Mouse (Mus musculus): ENCODE measurements around the gene Zfp609. TPM values are rescaled to one million over a fixed set of nuclear protein-coding genes. Genes with fewer than 3 reads are reported as not detected.
A peak's percentile ranks its signal among the peaks of the same experiment; 100 is the strongest.
"Not testable (repeated sequence)": the region's sequence is repeated elsewhere in the genome, so short reads cannot be mapped to it uniquely, and the experiment has no call there.

The Zfp609 gene
- polyA plus RNA-seq, 1 experiment from 2014 or later: 7.8 TPM

DNA sequence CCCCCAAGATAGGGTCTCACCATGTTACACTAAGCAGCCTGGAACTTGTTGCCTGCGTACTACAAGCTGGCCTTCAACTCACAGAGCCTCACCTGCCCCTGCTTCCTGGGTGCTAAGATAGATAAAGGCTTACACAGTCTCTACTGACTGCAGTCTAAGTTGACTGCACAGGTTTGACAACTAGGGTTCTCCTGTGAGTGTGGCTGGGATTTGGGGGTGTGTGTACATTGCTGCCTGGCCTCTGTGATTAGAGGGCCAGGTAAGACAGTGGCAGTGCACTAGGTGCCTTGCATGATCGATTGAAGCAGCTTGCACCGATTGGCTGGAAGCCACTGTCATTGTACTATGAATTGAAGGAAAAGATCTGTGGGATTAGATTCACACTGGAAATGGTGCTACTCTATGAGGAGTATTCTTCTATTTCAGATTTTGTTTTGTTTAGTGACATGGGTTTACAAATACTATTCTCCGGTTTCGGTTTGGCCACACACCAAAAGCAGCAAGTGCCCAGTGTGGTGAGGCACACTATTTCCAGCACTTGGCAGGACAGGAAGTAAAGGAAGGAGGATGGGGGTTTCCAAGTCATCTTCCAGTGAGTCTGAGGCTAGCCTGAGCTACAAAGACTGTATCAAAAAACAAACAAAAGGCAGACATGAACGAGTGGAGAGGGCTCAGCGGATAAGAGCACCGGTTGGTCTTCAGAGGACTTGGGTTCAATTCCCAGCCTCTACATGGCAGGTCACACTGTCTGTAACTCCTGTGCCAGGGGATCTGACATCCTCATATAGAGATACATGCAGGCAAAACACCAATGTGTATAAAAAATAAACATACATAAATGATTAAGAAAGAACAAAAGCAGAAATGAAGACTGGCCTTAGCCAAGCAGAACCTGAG is 151.7 kb downstream of the Zfp609 start:
- 57% methylated on average over 8 of the region's 8 CpGs for WGBS (ENCODE audit: missing documents)
- Histone ChIP-seq H3K79me2 (ENCODE audit: inconsistent target) (peaks cover 30% of the 10 kb centered on the region; the same call in 1 of the 2 replicates), H3K36me3 (ENCODE audit: inconsistent target) (no peaks in the 10 kb centered on the region), H3K27ac (no peak overlapping the region), H3K4me3 (ENCODE audit: inconsistent target) (peak overlapping the region; percentile 40)

- Histone ChIP-seq H3K36me3 (ENCODE audit: inconsistent target) (no peaks in the 10 kb centered on the region), H3K4me3 (ENCODE audit: inconsistent target) (no peak overlapping the region), H3K27ac (no peak overlapping the region), H3K79me2 (ENCODE audit: inconsistent target) (peaks cover 12% of the 10 kb centered on the region; the same call in 1 of the 2 replicates)
- WGBS (ENCODE audit: missing documents): 91% methylated on average over 11 of the region's 11 CpGs
Observed at GRCm38 (mm10) chr9:65672996-65673395, 154.4 kb downstream of the Zfp609 start.

DNA sequence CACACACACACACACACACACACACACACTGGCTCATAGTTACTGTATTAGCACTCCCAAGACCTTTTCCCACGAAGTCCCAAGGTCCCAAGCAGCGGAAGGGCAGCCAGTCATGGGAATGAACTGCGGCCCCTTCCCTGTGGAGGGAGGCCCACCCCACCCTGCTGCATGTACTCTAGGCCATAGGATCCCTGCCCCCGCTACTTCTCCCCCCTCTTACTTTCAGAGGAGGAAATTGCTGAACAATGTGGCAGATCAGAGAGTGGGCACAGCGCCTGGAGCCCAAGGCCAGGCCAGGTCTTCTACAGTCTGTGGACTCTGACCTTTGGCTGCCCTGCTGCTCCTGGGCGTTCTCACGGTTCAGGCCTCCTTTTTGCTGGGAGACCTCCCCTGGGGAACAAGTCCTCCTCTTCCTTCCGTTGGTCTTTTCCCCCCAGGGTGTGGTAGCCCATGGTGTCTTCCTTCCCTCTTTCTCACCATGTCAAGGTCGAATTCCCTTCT is 155.9 kb downstream of the Zfp609 start:
- WGBS (ENCODE audit: missing documents): 33% methylated on average over 7 of the region's 9 CpGs
- no peak overlapping the region for H3K27ac ChIP-seq
- H3K4me3 ChIP-seq (ENCODE audit: inconsistent target): no peak overlapping the region
- no peaks in the 10 kb centered on the region for H3K36me3 ChIP-seq (ENCODE audit: inconsistent target)
- no peaks in the 10 kb centered on the region for H3K79me2 ChIP-seq (ENCODE audit: inconsistent target)

DNA sequence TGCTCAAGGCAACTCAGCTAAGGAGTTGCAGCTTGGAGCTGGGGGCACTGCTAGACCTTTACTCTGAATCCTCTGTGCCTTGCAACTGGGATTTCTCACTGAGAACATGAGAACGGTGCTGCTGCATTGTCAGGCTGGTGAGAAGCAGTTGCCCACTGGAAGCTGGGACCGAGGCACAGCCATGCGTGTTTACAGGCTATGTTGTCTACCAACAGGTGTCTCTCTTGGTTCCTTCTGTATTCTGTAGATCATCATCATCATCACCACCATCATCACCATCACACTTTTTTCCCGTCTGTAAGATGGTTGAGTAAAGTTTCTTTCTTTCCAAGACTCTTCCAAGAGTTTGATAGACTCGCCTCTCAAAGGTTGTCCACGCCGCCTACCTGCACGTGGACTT is 159.7 kb downstream of the Zfp609 start, which contains the start of gene Oaz2:
Oaz2 (plus strand) TSS at position 301 of the 400 bp plus-strand sequence.
- no peak within 1 kb of the TSS for H3K27ac ChIP-seq
- WGBS (ENCODE audit: missing documents): 91% methylated on average over 8 of the region's 8 CpGs
- no peaks in the 10 kb centered on the region for H3K79me2 ChIP-seq (ENCODE audit: inconsistent target)
- H3K36me3 ChIP-seq (ENCODE audit: inconsistent target): no peaks in the 10 kb centered on the region
- no peak within 1 kb of the TSS for H3K4me3 ChIP-seq (ENCODE audit: inconsistent target)

- 15% methylated on average over 5 of the region's 5 CpGs for WGBS (ENCODE audit: missing documents)
- no peaks in the 10 kb centered on the region for H3K36me3 ChIP-seq (ENCODE audit: inconsistent target)
- H3K79me2 ChIP-seq (ENCODE audit: inconsistent target): no peaks in the 10 kb centered on the region
Observed at GRCm38 (mm10) chr9:65666042-65666441, 161.3 kb downstream of the Zfp609 start.

GRCm38 (mm10) chr9:65664163-65664562 is 163.2 kb downstream of the Zfp609 start:
- 0% methylated on average over 3 of the region's 3 CpGs for WGBS (ENCODE audit: missing documents)
- Histone ChIP-seq H3K79me2 (ENCODE audit: inconsistent target) (no peaks in the 10 kb centered on the region), H3K27ac (no peak overlapping the region), H3K36me3 (ENCODE audit: inconsistent target) (no peaks in the 10 kb centered on the region), H3K4me3 (ENCODE audit: inconsistent target) (no peak overlapping the region)

More at GRCm38 (mm10) chr9:65666042-65666441, 161.3 kb downstream of the Zfp609 start:
- Histone ChIP-seq H3K4me3 (ENCODE audit: inconsistent target) (no peak overlapping the region), H3K27ac (no peak overlapping the region)

DNA sequence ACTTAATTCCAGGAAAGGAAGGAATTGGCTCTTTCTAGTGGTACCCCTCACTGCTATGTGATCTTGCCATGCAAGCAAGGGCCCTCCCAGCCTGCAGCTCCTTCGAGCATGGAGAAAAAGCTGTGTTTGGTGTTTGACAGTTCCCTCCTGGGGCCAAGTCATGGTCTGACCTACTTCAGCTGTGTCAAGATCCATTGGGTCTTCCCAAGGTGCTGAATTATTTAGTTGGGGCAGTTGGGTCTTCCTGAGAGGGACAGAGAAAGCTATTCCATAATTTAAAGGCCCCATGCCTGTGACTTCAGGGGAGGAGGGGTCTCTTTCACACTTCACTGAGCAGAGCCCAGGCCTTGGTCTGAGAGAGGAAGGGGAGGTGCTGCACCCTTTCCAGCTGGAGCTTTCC is 165.9 kb downstream of the Zfp609 start:
- 91% methylated on average over 1 of the region's 1 CpGs for WGBS (ENCODE audit: missing documents)
- Histone ChIP-seq H3K79me2 (ENCODE audit: inconsistent target) (no peaks in the 10 kb centered on the region), H3K27ac (no peak overlapping the region), H3K36me3 (ENCODE audit: inconsistent target) (no peaks in the 10 kb centered on the region), H3K4me3 (ENCODE audit: inconsistent target) (no peak overlapping the region)

DNA sequence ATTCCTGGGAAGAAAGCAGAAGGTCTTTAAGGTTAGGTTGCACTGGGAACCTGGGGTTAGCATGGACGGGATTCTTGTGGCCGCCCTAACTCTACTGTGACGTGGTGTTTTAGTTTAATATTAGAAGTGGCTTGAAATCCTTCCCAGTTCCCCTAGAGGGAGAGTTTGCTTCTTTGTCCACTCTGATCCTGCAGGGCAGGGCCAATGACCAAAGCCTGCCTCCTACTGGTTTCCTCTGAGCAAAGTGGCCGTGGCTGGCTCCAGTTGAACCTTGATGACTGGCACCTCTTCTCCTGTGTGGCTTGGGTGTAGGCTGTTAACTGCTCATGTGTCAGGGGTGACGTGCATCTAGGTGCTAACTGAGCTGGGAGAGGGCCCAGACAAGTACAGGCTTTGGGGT is 166.3 kb downstream of the Zfp609 start:
- Histone ChIP-seq H3K27ac (no peak overlapping the region), H3K79me2 (ENCODE audit: inconsistent target) (no peaks in the 10 kb centered on the region), H3K36me3 (ENCODE audit: inconsistent target) (no peaks in the 10 kb centered on the region), H3K4me3 (ENCODE audit: inconsistent target) (no peak overlapping the region)
- 80% methylated on average over 5 of the region's 5 CpGs for WGBS (ENCODE audit: missing documents)

- WGBS (ENCODE audit: missing documents): 96% methylated on average over 3 of the region's 3 CpGs
- Histone ChIP-seq H3K27ac (no peak overlapping the region), H3K36me3 (ENCODE audit: inconsistent target) (no peaks in the 10 kb centered on the region), H3K79me2 (ENCODE audit: inconsistent target) (no peaks in the 10 kb centered on the region), H3K4me3 (ENCODE audit: inconsistent target) (no peak overlapping the region)
Observed at GRCm38 (mm10) chr9:65657218-65657617, 170.1 kb downstream of the Zfp609 start.

- no peak overlapping the region for H3K4me3 ChIP-seq (ENCODE audit: inconsistent target)
- no peaks in the 10 kb centered on the region for H3K36me3 ChIP-seq (ENCODE audit: inconsistent target)
- 18% methylated on average over 8 of the region's 8 CpGs for WGBS (ENCODE audit: missing documents)
- H3K79me2 ChIP-seq (ENCODE audit: inconsistent target): no peaks in the 10 kb centered on the region
- H3K27ac ChIP-seq: no peak overlapping the region
Observed at GRCm38 (mm10) chr9:65655540-65655939, 171.8 kb downstream of the Zfp609 start.

DNA sequence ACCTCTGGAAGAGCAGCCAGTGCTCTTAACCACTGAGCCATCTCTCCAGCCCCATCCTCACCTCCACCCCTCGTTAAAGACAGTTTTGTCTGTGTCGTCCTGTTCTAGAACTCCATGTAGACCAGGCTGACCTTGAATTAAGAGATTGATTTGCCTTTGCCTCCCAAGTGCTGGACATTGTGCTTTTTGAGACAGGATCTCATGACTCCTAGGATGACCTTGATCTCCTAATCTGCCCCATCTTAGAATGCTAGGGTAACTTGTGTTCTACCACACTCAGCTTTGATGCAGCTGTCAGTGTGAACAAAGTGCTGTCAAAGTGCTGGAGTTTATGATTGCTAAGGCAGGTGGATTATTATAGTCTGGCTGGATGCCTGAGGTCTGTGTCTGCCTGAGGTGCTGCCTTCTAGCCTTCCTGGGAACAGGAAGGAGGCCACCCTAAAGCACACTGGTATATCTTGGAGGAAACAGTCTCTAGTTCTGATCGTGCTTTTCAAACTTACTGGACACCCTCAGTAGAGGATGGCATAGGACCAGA is 172.6 kb downstream of the Zfp609 start:
- whole genome bisulfite sequencing (ENCODE audit: missing documents): 80% methylated on average over 3 of the region's 3 CpGs
- Histone ChIP-seq H3K4me3 (ENCODE audit: inconsistent target) (no peak overlapping the region), H3K79me2 (ENCODE audit: inconsistent target) (no peaks in the 10 kb centered on the region), H3K36me3 (ENCODE audit: inconsistent target) (no peaks in the 10 kb centered on the region), H3K27ac (no peak overlapping the region)

DNA sequence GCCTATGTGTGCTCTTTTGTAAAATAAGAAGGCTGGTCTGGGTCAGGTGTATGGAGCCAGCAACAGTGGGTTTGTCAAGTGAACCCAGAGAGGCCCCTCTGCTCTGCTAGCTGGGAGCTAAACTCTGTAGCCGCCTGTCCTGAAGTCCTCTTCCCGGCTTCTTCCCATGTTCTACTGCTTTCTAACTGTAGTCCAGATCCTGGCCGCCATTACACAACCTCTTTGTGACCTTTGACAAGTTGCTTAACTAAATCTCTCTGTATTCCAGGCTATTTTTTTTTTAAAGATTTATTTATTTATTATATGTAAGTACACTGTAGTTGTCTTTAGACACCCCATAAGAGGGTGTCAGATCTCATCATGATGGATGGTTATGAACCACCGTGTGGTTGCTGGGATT is 173.6 kb downstream of the Zfp609 start:
- Histone ChIP-seq H3K36me3 (ENCODE audit: inconsistent target) (no peaks in the 10 kb centered on the region), H3K27ac (no peak overlapping the region), H3K4me3 (ENCODE audit: inconsistent target) (no peak overlapping the region), H3K79me2 (ENCODE audit: inconsistent target) (no peaks in the 10 kb centered on the region)
- WGBS (ENCODE audit: missing documents): 94% methylated on average over 4 of the region's 4 CpGs

DNA sequence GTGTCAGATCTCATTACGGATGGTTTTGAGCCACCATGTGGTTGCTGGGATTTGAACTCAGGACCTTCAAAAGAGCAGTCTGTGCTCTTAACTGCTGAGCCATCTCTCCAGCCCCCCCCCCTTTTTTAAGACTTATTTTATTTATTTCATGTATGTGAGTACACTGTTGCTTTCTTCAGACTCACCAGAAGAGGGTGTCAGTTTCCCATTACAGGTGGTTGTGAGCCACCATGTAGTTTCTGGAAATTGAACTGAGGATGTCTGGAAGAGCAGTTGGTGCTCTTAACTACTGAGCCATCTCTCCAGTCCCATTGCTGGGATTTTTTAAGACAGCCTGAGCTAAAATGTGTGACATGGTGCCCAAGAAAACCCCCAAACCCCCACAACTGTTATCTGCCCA is 175.4 kb downstream of the Zfp609 start:
- H3K79me2 ChIP-seq (ENCODE audit: inconsistent target); H3K27ac ChIP-seq; H3K36me3 ChIP-seq (ENCODE audit: inconsistent target); H3K4me3 ChIP-seq (ENCODE audit: inconsistent target): not testable (repeated sequence)
- 100% methylated on average over 1 of the region's 1 CpGs for WGBS (ENCODE audit: missing documents)

DNA sequence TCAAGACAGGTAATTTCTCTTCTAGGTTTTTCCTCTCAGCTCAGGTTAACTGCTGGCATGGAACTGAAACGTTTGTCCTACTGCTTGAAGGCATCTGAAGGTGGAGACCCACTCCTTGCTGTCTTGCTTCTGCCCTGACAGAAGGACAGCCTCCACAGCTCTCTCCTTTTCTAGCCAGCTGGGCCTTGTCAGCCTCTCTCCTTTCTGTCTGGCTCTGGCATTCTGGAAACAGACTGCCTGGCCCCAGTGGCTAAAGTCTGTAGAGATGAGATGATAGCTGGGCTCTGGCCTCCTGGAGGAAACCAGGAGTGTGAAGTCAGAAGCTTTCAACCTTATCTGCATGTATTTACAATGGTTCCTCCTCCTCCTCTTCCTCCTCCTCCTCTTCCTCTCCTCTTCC is 177.4 kb downstream of the Zfp609 start:
- Histone ChIP-seq H3K4me3 (ENCODE audit: inconsistent target) (no peak overlapping the region), H3K27ac (no peak overlapping the region), H3K79me2 (ENCODE audit: inconsistent target) (no peaks in the 10 kb centered on the region), H3K36me3 (ENCODE audit: inconsistent target) (no peaks in the 10 kb centered on the region)
- 70% methylated on average over 1 of the region's 1 CpGs for WGBS (ENCODE audit: missing documents)

- Histone ChIP-seq H3K27ac (no peak overlapping the region), H3K79me2 (ENCODE audit: inconsistent target) (no peaks in the 10 kb centered on the region), H3K4me3 (ENCODE audit: inconsistent target) (no peak overlapping the region), H3K36me3 (ENCODE audit: inconsistent target) (no peaks in the 10 kb centered on the region)
- WGBS (ENCODE audit: missing documents): 91% methylated on average over 13 of the region's 13 CpGs
Observed at GRCm38 (mm10) chr9:65648730-65649129, 178.6 kb downstream of the Zfp609 start.

Data from macrophage (primary cell).